Mouse (Mus musculus): ENCODE data around the gene Nat8f1.
A peak's percentile ranks its signal among the peaks of the same experiment; 100 is the strongest.
"Not testable (repeated sequence)": the region's sequence is repeated elsewhere in the genome, so short reads cannot be mapped to it uniquely, and the experiment has no call there.

The Nat8f1 gene

GRCm38 (mm10) chr6:85915539-85916513, at the start of gene Nat8f1:
Nat8f1 (minus strand) TSS chr6:85915687.
- DNase-seq: peak; percentile 94

DNA sequence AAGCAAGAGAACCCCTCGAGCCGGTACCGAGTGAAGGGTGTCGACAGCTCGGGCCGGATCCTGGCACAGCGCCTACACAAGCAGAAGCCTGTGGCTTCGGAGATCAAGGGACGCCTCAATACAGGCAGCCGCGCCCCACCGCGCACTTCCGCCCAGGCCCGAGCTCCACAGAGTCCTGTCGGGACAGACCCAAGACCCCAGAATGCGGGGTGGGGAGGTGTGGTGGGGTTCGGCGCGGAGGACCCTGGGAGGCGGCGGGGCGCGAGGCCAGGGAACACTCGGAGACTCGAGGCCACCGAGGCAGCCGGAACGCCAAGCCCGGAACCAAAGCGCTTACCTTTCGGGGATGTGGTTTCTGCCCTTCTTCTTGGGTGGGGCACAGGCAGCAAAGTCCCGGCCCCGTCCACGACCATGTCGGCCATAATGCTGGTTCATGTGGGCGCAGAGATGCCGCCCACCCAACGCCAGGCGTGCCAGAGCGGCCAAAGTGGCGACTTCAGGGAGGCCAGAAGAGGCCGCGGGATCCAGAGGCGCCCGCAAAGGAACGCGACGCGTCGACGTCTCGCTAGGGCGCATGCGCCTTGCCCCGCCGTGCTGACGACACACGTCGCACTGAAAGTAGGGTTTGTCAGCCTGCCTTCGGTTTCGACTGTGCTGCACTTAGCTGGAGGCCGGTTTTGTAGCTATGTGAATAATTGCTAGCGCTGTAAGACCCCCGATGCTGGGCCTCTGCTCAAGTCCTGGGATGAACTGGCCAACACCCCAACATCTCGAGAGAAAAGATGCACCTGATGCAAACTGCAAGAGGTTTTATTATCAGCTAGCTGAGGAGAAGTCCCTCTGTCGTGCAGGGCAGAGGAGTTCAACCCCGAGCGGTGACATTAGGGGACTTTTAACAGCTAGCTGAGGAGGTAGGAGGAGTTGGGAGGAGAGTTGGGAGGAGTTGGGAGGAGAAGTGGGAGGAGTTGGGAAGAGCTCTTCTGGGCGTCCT, 45.9 kb upstream of the Nat8f1 start, which contains the start of gene Dusp11:
Gene Dusp11 (minus strand): TSS at position 567 of the 991 bp plus-strand sequence.
- DNase-seq: peak; percentile 96

DNA sequence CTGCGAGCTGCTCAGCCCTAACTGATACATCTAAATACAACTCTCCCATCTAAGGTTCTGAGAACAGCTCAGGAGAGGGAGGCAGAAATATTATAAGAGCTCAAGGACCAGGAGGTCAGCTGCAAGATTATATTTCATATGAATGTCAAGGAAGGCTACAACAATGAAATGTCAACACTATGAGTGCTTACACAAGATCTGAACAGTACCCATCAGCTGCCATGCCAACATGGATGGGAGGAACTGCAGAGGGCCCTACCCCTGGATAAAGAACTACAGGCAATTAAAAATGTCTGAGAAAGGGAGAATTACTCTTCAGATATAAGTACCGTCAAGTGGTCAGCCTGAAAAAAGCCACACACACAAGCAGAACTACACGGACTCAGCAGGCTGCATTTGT, 42.1 kb upstream of the Nat8f1 start:
- DNase-seq: no peak

GRCm38 (mm10) chr6:85948549-85948948, 33.1 kb upstream of the Nat8f1 start:
- DNase-seq: no peak

GRCm38 (mm10) chr6:85942469-85942868, 27.0 kb upstream of the Nat8f1 start:
- DNase-seq: no peak

GRCm38 (mm10) chr6:85938701-85939100, 23.2 kb upstream of the Nat8f1 start:
- DNase-seq: no peak

DNA sequence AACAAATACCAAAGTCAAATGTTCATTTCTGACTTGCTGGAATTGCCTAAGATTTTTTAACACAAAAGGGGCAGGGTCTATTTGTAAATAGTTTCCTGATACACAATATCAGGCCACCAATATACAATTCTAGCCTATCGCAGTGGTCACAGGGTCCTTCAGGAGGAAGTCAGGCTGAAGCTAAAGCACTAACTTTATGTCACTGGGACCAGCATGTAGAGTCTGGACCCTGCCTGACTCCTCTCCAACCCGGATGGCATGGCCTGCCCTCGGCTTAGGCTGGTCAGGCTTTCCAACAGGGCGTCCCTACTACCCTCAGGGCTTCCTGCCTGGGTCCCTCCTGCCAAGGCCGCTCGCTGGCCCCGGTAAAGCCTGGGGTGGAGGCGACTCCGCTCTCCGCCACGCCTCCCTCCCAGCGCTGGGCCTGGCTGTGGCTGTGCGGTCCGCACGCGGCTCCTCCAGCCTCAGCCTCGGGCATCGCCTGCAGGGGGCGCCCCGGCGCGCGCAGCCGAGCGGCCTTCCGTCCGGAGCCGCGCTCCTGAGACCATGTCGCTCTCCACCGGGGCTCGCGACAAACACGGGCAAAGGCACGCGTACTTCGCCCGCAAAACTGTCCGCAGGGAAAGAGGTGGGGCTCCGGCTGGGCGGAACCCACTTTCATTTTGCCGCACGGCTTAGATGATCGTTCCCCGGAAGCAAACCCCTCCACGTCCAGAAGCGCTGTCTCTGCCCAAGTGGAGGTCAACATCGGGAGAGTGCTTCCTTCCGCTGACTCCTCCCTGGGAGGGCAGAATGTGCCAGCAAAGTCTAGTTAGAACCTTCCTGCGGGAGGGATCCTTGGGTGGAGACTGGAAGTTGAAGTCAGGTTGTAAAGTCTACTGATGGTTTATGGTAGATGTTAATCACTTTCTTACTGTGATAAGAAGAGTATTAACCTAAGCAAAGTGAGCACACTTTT, 21.3 kb upstream of the Nat8f1 start:
- DNase-seq: peak; percentile 92

- DNase-seq: peak; percentile 11
Measured at GRCm38 (mm10) chr6:85935646-85936045, 20.2 kb upstream of the Nat8f1 start.

DNA sequence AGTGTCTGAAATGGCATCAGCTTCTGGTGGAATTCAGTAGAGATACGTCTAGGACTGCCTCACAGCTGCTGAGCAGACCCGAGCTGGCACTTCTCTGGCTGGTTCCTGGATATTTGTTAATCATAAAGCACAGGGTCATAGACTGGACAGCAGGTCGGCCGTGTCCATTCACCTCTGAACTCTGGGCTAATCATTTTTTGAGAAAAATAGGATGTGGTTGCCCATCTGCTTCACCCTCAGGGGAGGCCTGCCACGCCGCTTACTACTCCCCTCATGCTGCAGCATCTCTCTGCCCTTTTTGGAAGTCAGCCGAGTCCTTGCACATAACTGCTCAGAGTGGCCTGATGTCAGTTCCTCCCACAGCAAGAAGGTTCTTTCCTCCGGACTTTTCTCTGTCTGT, 18.6 kb upstream of the Nat8f1 start:
- no peak for DNase-seq

GRCm38 (mm10) chr6:85929312-85929711, 13.8 kb upstream of the Nat8f1 start:
- DNase-seq: no peak

DNA sequence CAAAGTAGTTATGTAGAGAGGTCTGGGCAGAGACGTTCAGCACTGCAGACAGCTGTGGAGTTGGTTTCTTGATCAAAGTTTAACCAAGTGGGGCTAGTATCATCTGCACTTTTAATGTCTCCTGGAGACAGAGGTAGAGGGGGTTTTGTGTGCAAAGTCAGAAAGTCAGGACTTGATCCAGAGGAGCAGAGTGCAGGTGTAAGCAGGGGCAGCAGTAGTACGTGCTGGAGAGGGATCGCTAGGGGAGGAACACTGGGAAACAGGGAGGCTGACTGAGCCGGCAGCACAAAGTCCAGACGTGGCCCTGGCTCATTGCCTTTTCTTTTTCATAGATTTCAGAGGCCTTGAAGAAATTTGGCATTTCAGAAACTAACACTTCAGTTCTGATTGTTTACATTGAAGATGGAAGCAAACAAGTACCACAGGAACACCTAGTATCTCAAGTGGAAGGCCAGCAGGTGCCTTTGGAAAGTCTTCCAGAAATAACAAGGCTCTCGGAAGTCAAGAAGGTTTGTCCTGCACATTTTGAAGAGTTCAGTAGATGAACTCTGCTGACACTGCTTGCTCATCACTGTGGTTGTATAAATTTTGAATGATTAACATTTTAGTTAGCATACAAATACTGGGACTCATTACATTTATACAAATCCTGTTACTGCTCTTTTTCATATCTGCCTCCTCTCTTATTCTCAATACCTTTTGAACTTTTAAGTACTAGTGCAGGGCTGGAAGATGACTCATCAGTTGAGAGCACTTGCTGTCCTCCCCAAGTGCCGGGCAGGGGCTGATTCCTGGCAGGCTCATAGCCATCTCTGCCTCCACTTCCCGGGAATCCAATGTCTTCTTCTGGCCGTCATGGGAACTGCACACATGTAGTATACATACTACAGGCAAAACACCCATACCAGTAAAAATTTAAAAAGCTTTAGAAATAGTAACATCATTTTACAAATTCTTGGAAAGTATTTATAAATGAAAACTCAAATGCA, 12.3 kb upstream of the Nat8f1 start:
- DNase-seq: no peak

DNA sequence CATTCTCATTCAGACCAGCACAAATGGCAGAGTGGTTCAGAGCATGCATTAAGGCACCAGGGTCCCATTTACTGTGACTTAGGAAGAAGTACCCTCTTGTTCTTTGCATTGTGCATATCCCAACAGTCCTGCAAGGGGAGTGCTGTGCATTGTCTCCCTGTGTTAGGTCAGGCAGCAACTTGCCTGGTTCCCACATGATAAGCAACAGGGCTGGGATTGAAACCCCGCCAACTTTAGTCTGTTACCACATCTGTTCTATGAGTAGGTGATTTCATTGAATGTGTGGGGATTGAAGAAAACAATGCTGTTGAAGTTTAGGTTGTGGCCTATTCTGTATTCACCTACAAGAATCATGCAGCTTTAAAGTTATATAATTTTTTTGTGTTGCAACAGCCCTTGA, 11.2 kb upstream of the Nat8f1 start:
- DNase-seq: no peak

DNA sequence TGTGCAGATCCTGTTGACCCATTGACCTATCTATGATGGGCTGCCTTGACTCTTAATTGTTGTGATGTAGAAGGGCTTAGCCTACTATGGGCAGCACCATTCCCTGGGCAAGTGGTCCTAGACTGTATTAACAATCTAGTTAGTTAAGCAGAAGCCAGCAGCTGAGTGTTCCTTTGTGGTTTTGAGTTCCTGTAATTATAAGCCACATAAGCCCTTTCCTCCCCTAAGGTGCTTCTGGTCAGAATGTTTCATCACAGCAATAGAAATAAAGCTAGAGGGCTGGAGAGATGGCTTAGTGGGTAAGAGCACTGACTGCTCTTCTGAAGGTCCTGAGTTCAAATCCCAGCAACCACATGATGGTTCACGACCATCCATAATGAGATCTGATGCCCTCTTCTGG, 8.2 kb upstream of the Nat8f1 start:
- no peak for DNase-seq

GRCm38 (mm10) chr6:85919401-85919800, 3.9 kb upstream of the Nat8f1 start:
- DNase-seq: no peak

GRCm38 (mm10) chr6:85918341-85918740, 2.9 kb upstream of the Nat8f1 start:
- DNase-seq: not testable (repeated sequence)

DNA sequence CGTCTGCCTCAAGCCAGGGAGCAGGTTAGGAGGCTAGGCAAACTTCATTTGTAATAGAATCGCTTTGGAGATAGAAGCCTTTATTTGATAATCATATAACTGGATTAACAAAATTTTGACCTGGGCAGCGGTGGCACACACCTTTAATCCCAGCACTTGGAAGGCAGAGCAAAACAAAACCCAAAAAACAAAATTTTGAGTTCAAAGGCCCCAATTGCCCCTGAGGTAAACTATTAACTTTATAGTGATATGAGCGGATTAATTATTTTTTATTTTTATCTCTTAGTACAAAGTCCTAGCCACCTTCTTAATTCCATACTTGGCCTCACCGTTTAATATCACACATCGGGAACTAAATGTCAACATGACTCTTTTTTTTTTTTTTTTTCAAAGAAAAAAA, 1.1 kb upstream of the Nat8f1 start:
- no peak for DNase-seq

DNA sequence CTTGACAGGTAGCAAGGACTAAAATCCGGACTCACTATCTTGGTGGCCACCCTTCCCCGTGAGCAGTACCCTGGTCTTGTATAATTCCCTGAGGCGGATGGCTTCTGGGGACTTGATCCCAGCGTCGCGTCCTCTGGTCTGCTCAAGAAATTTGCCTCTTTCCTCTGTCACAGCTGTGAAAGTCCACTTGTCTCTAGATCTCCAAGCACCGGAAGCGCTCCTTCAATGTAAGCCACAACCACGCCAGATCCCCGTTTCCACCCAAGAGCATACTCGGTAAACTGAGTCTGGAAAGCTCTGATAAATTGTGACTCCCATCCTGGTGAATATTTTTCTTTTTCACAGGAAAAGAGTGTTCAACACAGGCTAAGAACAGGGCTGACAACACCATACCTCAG, 347 bp downstream of the Nat8f1 start:
- no peak for DNase-seq

DNA sequence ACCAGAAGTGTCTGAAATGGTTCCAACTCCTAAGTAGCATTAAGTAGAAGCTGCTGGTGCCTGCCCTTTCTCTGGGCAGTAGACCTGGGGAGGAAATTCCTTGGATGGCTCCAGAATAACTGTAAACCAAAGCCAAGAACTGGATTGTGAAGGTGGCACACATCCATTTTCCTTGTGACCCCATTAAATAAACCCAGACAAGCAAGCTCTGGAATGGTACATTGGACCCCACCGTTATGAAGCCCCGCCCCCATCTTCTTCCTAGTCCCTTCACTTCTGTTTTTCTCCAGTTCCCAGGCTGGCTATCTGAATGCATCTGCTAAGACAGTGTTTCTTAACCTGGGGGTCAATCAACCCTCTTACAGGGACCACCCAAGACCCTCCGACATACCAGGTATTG, 3.9 kb downstream of the Nat8f1 start, which contains the start of gene Tprkb:
Gene Tprkb (plus strand): TSS at position 279 of the 400 bp plus-strand sequence.
- no peak for DNase-seq

GRCm38 (mm10) chr6:85909704-85910103, 5.8 kb downstream of the Nat8f1 start:
- DNase-seq: no peak

DNA sequence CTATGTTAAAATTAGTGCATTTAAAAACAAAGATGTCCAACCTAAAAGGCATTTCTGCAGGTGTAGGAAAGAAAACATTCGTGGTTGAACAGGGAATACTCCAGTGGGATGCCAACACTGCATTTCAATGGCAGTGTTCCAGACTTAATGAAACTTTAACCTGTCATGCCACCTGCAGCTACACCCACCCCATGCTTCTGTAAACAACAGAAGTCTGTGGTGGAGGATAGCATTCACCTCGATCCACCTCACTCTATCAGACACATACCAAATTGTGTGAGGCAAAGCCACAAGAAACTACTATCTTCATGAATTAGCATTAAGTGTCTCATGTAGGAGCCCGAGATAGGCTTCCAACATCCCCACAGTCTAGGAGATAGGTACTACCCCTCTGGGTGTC, 7.1 kb downstream of the Nat8f1 start:
- DNase-seq: no peak

- not testable (repeated sequence) for DNase-seq
Measured at GRCm38 (mm10) chr6:85906911-85907351, 8.6 kb downstream of the Nat8f1 start.
